Mouse (Mus musculus) liver, embryonic 14.5 days (tissue): Measurements from ENCODE around the gene Cmah. TPM values are rescaled to one million over a fixed set of nuclear protein-coding genes. Genes with fewer than 3 reads are reported as not detected.

Experiments used
- ATAC-seq: fragments of 200-750 bp; cut with Nextera tagmentation; 2 replicates; pipeline ENCODE4 v1.8.0; 2017; ENCODE audit warnings: moderate number of reproducible peaks, mild to moderate bottlenecking, moderate library complexity; ENCODE audit not compliant: insufficient read depth
- DNase-seq, 3 experiments: peaks; one replicate each; pipeline ENCODE4 v3.0.0-alpha.2; 2012 to 2013; ENCODE audit warnings: low read depth in 3 of 3, low spot score in 3 of 3
- H3K27ac ChIP-seq: fragments of 300-500 bp; sonication (generic); 2 replicates; pipeline ENCODE4 v1.5.1; 2014; ENCODE audit warnings: moderate library complexity, mild to moderate bottlenecking, control low read depth, inconsistent platforms
- H3K27me3 ChIP-seq: fragments of 300-500 bp; sonication (generic); 2 replicates; pipeline ENCODE4 v1.6.1; 2014; ENCODE audit warnings: mild to moderate bottlenecking, low read length, moderate library complexity; ENCODE audit not compliant: control insufficient read depth, insufficient read depth
- H3K36me3 ChIP-seq: fragments of 300-500 bp; sonication (generic); replicated peaks from 2 replicates; pipeline ENCODE4 v1.6.1; 2014; ENCODE audit warnings: low read depth; ENCODE audit not compliant: control insufficient read depth, insufficient read depth
- H3K4me1 ChIP-seq, 2 experiments: fragments of 200-500 bp in 1 of 2; fragments of 300-500 bp in 1 of 2; sonication (generic) in 1 of 2; replicated peaks; 2 replicates each; pipeline ENCODE4 v1.6.1; 2012 to 2014; ENCODE audit warnings: antibody characterized with exemption in 1 of 2, inconsistent platforms in 1 of 2, low read length in 1 of 2; ENCODE audit not compliant: control insufficient read depth in 2 of 2, insufficient read depth in 2 of 2
- H3K4me2 ChIP-seq: fragments of 300-500 bp; sonication (generic); 2 replicates; pipeline ENCODE4 v1.6.1; 2014; ENCODE audit warnings: low read depth, mild to moderate bottlenecking, control low read depth, moderate library complexity
- H3K4me3 ChIP-seq, 2 experiments: fragments of 200-500 bp in 1 of 2; fragments of 300-500 bp in 1 of 2; sonication (generic) in 1 of 2; 2 replicates each; pipeline ENCODE4 v1.5.1; 2012 to 2014; ENCODE audit warnings: low read depth in 2 of 2, low read length in 2 of 2, mild to moderate bottlenecking in 2 of 2, control low read depth in 1 of 2, inconsistent platforms in 1 of 2, moderate library complexity in 1 of 2; ENCODE audit not compliant: insufficient read depth in 1 of 2
- H3K9ac ChIP-seq: fragments of 300-500 bp; sonication (generic); replicated peaks from 2 replicates; pipeline ENCODE4 v1.6.1; 2014; ENCODE audit warnings: mild to moderate bottlenecking, control low read depth, moderate library complexity
- H3K9me3 ChIP-seq: fragments of 300-500 bp; sonication (generic); 2 replicates; pipeline ENCODE4 v1.6.1; 2016; ENCODE audit warnings: low read length, mixed read lengths; ENCODE audit not compliant: control insufficient read depth
- CTCF ChIP-seq: IDR thresholded peaks from 2 replicates; pipeline ENCODE4 v1.5.1; 2016; ENCODE audit warnings: antibody characterized with exemption, low read depth, control low read depth
- EP300 ChIP-seq: IDR thresholded peaks from 2 replicates; pipeline ENCODE4 v1.6.1; 2016; ENCODE audit warnings: antibody characterized with exemption, low read depth
- WGBS: fragments of 180-500 bp; shearing (Covaris S2); extraction: QIAGEN DNeasy Blood & Tissue Kit; methylation state at CpG from one replicate; pipeline ENCODE4 v1.1.7; 2014; ENCODE audit not compliant: insufficient replicate concordance; 5-methylcytosine and 5-hydroxymethylcytosine counted together
- polyA plus RNA-seq, 2 experiments: library from polyadenylated mRNA; depleted of rRNA in 1 of 2; stranded (reverse) in 1 of 2; unstranded in 1 of 2; fragments of >200 nt; fragmentation: Nextera tagmentation in 1 of 2; extraction: Ambion mirVana in 1 of 2; gene quantifications; 2 replicates each; pipeline versions ENCODE4 v1.2.1 to v1.2.3; 2012 to 2014

The Cmah gene
- polyA plus RNA-seq, 2 experiments = 0.42 to 0.46 TPM

GRCm38 (mm10) chr13:24490041-24490440 is 162.8 kb downstream of the Cmah start:
- H3K9me3 ChIP-seq = no peaks in the 10 kb centered on the region
- no peak for TF ChIP-seq EP300
- no peak for TF ChIP-seq CTCF
- no peak overlapping the region for H3K27ac ChIP-seq
- H3K9ac ChIP-seq = no peak overlapping the region
- 74% methylated on average over 3 of the region's 3 CpGs for WGBS
- H3K4me1 ChIP-seq = peaks cover 17 to 41% of the 10 kb centered on the region in 2 experiments
- H3K36me3 ChIP-seq = no peaks in the 10 kb centered on the region
- DNase-seq (no peak), ATAC-seq (no peak)
- no peak overlapping the region for H3K4me2 ChIP-seq
- H3K27me3 ChIP-seq = no peaks in the 10 kb centered on the region
- H3K4me3 ChIP-seq = no peak overlapping the region

GRCm38 (mm10) chr13:24491101-24491500 is 163.9 kb downstream of the Cmah start:
- no peaks in the 10 kb centered on the region for H3K27me3 ChIP-seq
- no peak overlapping the region for H3K4me3 ChIP-seq
- H3K36me3 ChIP-seq = no peaks in the 10 kb centered on the region
- 77% methylated on average over 3 of the region's 3 CpGs for WGBS
- ATAC-seq (no peak), DNase-seq (no peak)
- H3K4me2 ChIP-seq = no peak overlapping the region
- H3K27ac ChIP-seq = no peak overlapping the region
- no peak for TF ChIP-seq CTCF
- no peak for TF ChIP-seq EP300
- no peaks in the 10 kb centered on the region for H3K9me3 ChIP-seq
- no peak overlapping the region for H3K9ac ChIP-seq
- H3K4me1 ChIP-seq = peaks cover 17 to 42% of the 10 kb centered on the region in 2 experiments

- Histone ChIP-seq H3K4me1 (peaks cover 32 to 55% of the 10 kb centered on the region in 2 experiments), H3K27me3 (no peaks in the 10 kb centered on the region), H3K4me3 (no peak overlapping the region), H3K9ac (no peak overlapping the region), H3K36me3 (no peaks in the 10 kb centered on the region), H3K4me2 (no peak overlapping the region), H3K9me3 (no peaks in the 10 kb centered on the region), H3K27ac (no peak overlapping the region)
- no peak for DNase-seq
- WGBS = 77% methylated on average over 3 of the region's 3 CpGs
- no peak for ATAC-seq
- TF ChIP-seq EP300 (no peak), CTCF (no peak)
Observed at GRCm38 (mm10) chr13:24493784-24494183, 166.6 kb downstream of the Cmah start.

GRCm38 (mm10) chr13:24496353-24496752 is 169.1 kb downstream of the Cmah start:
- no peak for ATAC-seq
- peaks cover 32 to 46% of the 10 kb centered on the region in 2 experiments for H3K4me1 ChIP-seq
- no peak for DNase-seq
- H3K27ac ChIP-seq = no peak overlapping the region; the same call in 1 of the 2 replicates
- no peak for TF ChIP-seq CTCF
- TF ChIP-seq EP300 = no peak
- no peak overlapping the region for H3K9ac ChIP-seq
- no peak overlapping the region for H3K4me2 ChIP-seq
- no peaks in the 10 kb centered on the region for H3K27me3 ChIP-seq
- no peaks in the 10 kb centered on the region for H3K36me3 ChIP-seq
- 64% methylated on average over 5 of the region's 5 CpGs for WGBS
- H3K9me3 ChIP-seq = no peaks in the 10 kb centered on the region
- H3K4me3 ChIP-seq = no peak overlapping the region

- no peak overlapping the region for H3K27ac ChIP-seq
Observed at GRCm38 (mm10) chr13:24497001-24497400, 169.8 kb downstream of the Cmah start.

More at GRCm38 (mm10) chr13:24497001-24497400, 169.8 kb downstream of the Cmah start:
- H3K9ac ChIP-seq = no peak overlapping the region; the same call in 1 of the 2 replicates
- peak overlapping the region; percentile 1; the same call in 1 of the 2 replicates for H3K4me2 ChIP-seq
- DNase-seq (peak; percentile 50 to 57 (median 56)), ATAC-seq (peak; percentile 75)
- no peak overlapping the region for H3K4me3 ChIP-seq
- H3K9me3 ChIP-seq = no peaks in the 10 kb centered on the region
- 15% methylated on average over 12 of the region's 12 CpGs for WGBS
- TF ChIP-seq EP300 = peak; percentile 90
- TF ChIP-seq CTCF = no peak
- H3K36me3 ChIP-seq = no peaks in the 10 kb centered on the region
- H3K4me1 ChIP-seq = peaks cover 31 to 45% of the 10 kb centered on the region in 2 experiments
- H3K27me3 ChIP-seq = no peaks in the 10 kb centered on the region
